Mouse (Mus musculus) liver, adult 2 months (tissue): Measurements from ENCODE around the gene Grsf1. TPM values are rescaled to one million over a fixed set of nuclear protein-coding genes. Genes with fewer than 3 reads are reported as not detected.

Experiments
- DNase-seq: peaks from one replicate; pipeline ENCODE4 v3.0.0-alpha.2; 2011; ENCODE audit warnings: low read depth, low spot score; ENCODE audit errors: extremely low read depth
- H3K27ac ChIP-seq: fragments of 200-500 bp; replicated peaks from 2 replicates; pipeline ENCODE4 v1.5.1; 2012; ENCODE audit warnings: low read depth, mild to moderate bottlenecking, control low read depth, inconsistent platforms, low read length; ENCODE audit not compliant: insufficient read depth
- H3K27me3 ChIP-seq: fragments of 200-500 bp; 2 replicates; pipeline ENCODE4 v1.6.1; 2012; ENCODE audit warnings: mild to moderate bottlenecking, moderate library complexity, low read length, inconsistent platforms; ENCODE audit not compliant: control insufficient read depth, insufficient read depth
- H3K36me3 ChIP-seq: fragments of 200-500 bp; 2 replicates; pipeline ENCODE4 v1.6.1; 2012; ENCODE audit warnings: low read length, inconsistent platforms; ENCODE audit not compliant: control insufficient read depth, insufficient read depth
- H3K4me1 ChIP-seq: fragments of 200-500 bp; 2 replicates; pipeline ENCODE4 v1.6.1; 2011; ENCODE audit warnings: low read length; ENCODE audit not compliant: control insufficient read depth, insufficient read depth
- H3K4me3 ChIP-seq: fragments of 200-500 bp; 2 replicates; pipeline ENCODE4 v1.5.1; 2011; ENCODE audit warnings: low read depth, mild to moderate bottlenecking, control low read depth, low read length, moderate library complexity; ENCODE audit not compliant: insufficient read depth
- H3K79me2 ChIP-seq: fragments of 200-500 bp; 2 replicates; pipeline ENCODE4 v1.6.1; 2012; ENCODE audit warnings: inconsistent platforms, mild to moderate bottlenecking, low read length, moderate library complexity; ENCODE audit not compliant: control insufficient read depth, insufficient read depth
- H3K9ac ChIP-seq: fragments of 200-500 bp; 2 replicates; pipeline ENCODE4 v1.6.1; 2012; ENCODE audit warnings: low read depth, mild to moderate bottlenecking, control low read depth, inconsistent platforms, low read length
- CTCF ChIP-seq: fragments of 200-500 bp; IDR thresholded peaks from 2 replicates; pipeline ENCODE4 v1.5.1; 2011; ENCODE audit warnings: low read depth, low read length, control low read depth
- POLR2A ChIP-seq: fragments of 200-500 bp; IDR thresholded peaks from 2 replicates; pipeline ENCODE4 v1.6.1; 2011; ENCODE audit warnings: low read length, control low read depth; ENCODE audit not compliant: insufficient read depth; ENCODE audit errors: extremely low read depth
- WGBS: fragments of 180-500 bp; shearing (Covaris S2); methylation state at CpG from one replicate; pipeline ENCODE4 v1.1.7; 2018; 5-methylcytosine and 5-hydroxymethylcytosine counted together
- polyA plus RNA-seq: library from polyadenylated mRNA; depleted of rRNA; stranded (reverse); fragments of >200 nt; gene quantifications from 2 replicates; pipeline ENCODE4 v1.2.3, GENCODE M21; 2012; rRNA removed
- total RNA-seq: library from RNA; depleted of rRNA; stranded (reverse); fragments of >200 nt; gene quantifications from 2 replicates; pipeline ENCODE4 v1.2.3, GENCODE M21; 2014; rRNA removed

Gene Grsf1
- total and polyA plus RNA-seq, 2 experiments = 32.7 to 57.9 TPM

GRCm38 (mm10) chr5:88616988-88617387 lies 59.0 kb downstream of the Grsf1 start:
- Histone ChIP-seq H3K4me3 (no peak overlapping the region), H3K27me3 (no peaks in the 10 kb centered on the region), H3K79me2 (peaks cover 4% of the 10 kb centered on the region; the same call in 1 of the 2 replicates), H3K36me3 (peaks cover 43% of the 10 kb centered on the region), H3K9ac (no peak overlapping the region), H3K27ac (no peak overlapping the region), H3K4me1 (no peaks in the 10 kb centered on the region)
- WGBS = 76% methylated on average over 4 of the region's 4 CpGs
- no peak for TF ChIP-seq POLR2A
- TF ChIP-seq CTCF = no peak
- DNase-seq = no peak

- peaks cover 4% of the 10 kb centered on the region; the same call in 1 of the 2 replicates for H3K79me2 ChIP-seq
- TF ChIP-seq POLR2A = no peak
- TF ChIP-seq CTCF = no peak
- no peaks in the 10 kb centered on the region for H3K4me1 ChIP-seq
- peaks cover 32% of the 10 kb centered on the region for H3K36me3 ChIP-seq
- no peaks in the 10 kb centered on the region for H3K27me3 ChIP-seq
- no peak overlapping the region for H3K27ac ChIP-seq
- 100% methylated on average over 1 of the region's 1 CpGs for WGBS
- DNase-seq = no peak
- H3K9ac ChIP-seq = no peak overlapping the region
- H3K4me3 ChIP-seq = no peak overlapping the region
Measured at GRCm38 (mm10) chr5:88614129-88614528, 61.8 kb downstream of the Grsf1 start.

Other genes starting within 250 kb of the Grsf1 start
- not detected in 2 replicates for gene Ambn, start 220.2 kb downstream of the Grsf1 start, total RNA-seq
- not detected in 2 replicates for gene Ambn, start 220.2 kb downstream of the Grsf1 start, polyA plus RNA-seq
- gene Enam, start 188.2 kb downstream of the Grsf1 start, total RNA-seq = not detected in 2 replicates
- not detected in 2 replicates for gene Enam, start 188.2 kb downstream of the Grsf1 start, polyA plus RNA-seq
- 0.55 and 4.4 TPM in 2 replicates for gene Jchain, start 148.3 kb downstream of the Grsf1 start, total RNA-seq
- 0.54 and 0.83 TPM in 2 replicates for gene Jchain, start 148.3 kb downstream of the Grsf1 start, polyA plus RNA-seq
- 16.5 and 20.0 TPM in 2 replicates for gene Utp3, start 121.7 kb downstream of the Grsf1 start, total RNA-seq
- gene Utp3, start 121.7 kb downstream of the Grsf1 start, polyA plus RNA-seq = 7.4 and 7.9 TPM in 2 replicates
- 27.9 and 31.6 TPM in 2 replicates for gene Rufy3, start 111.1 kb downstream of the Grsf1 start, total RNA-seq
- gene Rufy3, start 111.1 kb downstream of the Grsf1 start, polyA plus RNA-seq = 7.6 and 9.7 TPM in 2 replicates
- 14.4 and 17.4 TPM in 2 replicates for gene Mob1b, start 44.7 kb upstream of the Grsf1 start, total RNA-seq
- gene Mob1b, start 44.7 kb upstream of the Grsf1 start, polyA plus RNA-seq = 4.1 and 4.6 TPM in 2 replicates
- gene Dck, start 88.8 kb upstream of the Grsf1 start, total RNA-seq = 3.0 and 3.4 TPM in 2 replicates
- 1.2 and 1.4 TPM in 2 replicates for gene Dck, start 88.8 kb upstream of the Grsf1 start, polyA plus RNA-seq
- gene Slc4a4, start 210.6 kb upstream of the Grsf1 start, total RNA-seq = 30.2 and 33.4 TPM in 2 replicates
- gene Slc4a4, start 210.6 kb upstream of the Grsf1 start, polyA plus RNA-seq = 12.0 and 15.9 TPM in 2 replicates